Comparison of ENCODE assay signal across 10 mouse cellular contexts in genomic region chr8:25462492-25462891, GRCm38 (mm10).
DNase-seq lines count a peak whose midpoint lies in the region; ATAC-seq and TF ChIP-seq lines count a peak whose summit lies in the region.
"Had no signal": no experiment of that assay in that cellular context is flagged by ENCODE, and none has a peak within 500 bp of the region (broad histone marks: within the 10 kb centered on the region; RNA-seq: fewer than 3 reads in every experiment).

No protein-coding gene starts in this region.

- no peak overlapping the region for H3K4me3 ChIP-seq in kidney, embryonic 15.5 days (replicated peaks)
- no peak overlapping the region for H3K4me3 ChIP-seq in ES-E14 (ENCODE audit: insufficient read depth in 1 of 2, low read depth in 1 of 2, low read length in 2 of 2, poor library complexity in 1 of 2, severe bottlenecking in 1 of 2)
- no peak overlapping the region for H3K4me3 ChIP-seq in limb, embryonic 14.5 days (replicated peaks; ENCODE audit: low read length)
- H3K4me3 ChIP-seq in liver, embryonic 12.5 days, result no peak overlapping the region
- H3K4me3 ChIP-seq: midbrain, embryonic 12.5 days had no signal

- peaks cover 32% of the 10 kb centered on the region for H3K4me1 ChIP-seq in kidney, embryonic 15.5 days
- H3K4me1 ChIP-seq in ES-E14 (ENCODE audit: control insufficient read depth in 2 of 2, insufficient read depth in 2 of 2, low read length in 2 of 2, poor library complexity in 1 of 2), result peaks cover 2 to 26% of the 10 kb centered on the region in 2 experiments; a peak in 2 of 4 replicates
- H3K4me1 ChIP-seq in limb, embryonic 14.5 days (ENCODE audit: control insufficient read depth, insufficient read depth, low read length), result peaks cover 42% of the 10 kb centered on the region
- H3K4me1 ChIP-seq in liver, embryonic 12.5 days, result 0 out of 2 replicates have a peak, but pooled peaks cover 7% of the 10 kb centered on the region

- no peaks in the 10 kb centered on the region for H3K36me3 ChIP-seq in kidney, embryonic 15.5 days
- no peaks in the 10 kb centered on the region for H3K36me3 ChIP-seq in ES-E14 (ENCODE audit: control insufficient read depth, insufficient read depth, low read length, poor library complexity, severe bottlenecking)
- H3K36me3 ChIP-seq in limb, embryonic 14.5 days (ENCODE audit: control insufficient read depth, insufficient read depth, low read length), result no peaks in the 10 kb centered on the region
- no peaks in the 10 kb centered on the region for H3K36me3 ChIP-seq in liver, embryonic 12.5 days
- H3K36me3 ChIP-seq: midbrain, embryonic 12.5 days had no signal

- H3K4me2 ChIP-seq in kidney, embryonic 15.5 days, result no peak overlapping the region
- no peak overlapping the region for H3K4me2 ChIP-seq in limb, embryonic 14.5 days (replicated peaks; ENCODE audit: low read depth, low read length, severe bottlenecking)
- no peak overlapping the region for H3K4me2 ChIP-seq in liver, embryonic 12.5 days
- H3K4me2 ChIP-seq: liver, embryonic 11.5 days; midbrain, embryonic 12.5 days had no signal

- no peaks in the 10 kb centered on the region for H3K27me3 ChIP-seq in kidney, embryonic 15.5 days
- H3K27me3 ChIP-seq in limb, embryonic 14.5 days (ENCODE audit: control insufficient read depth, insufficient read depth, low read length), result no peaks in the 10 kb centered on the region
- no peaks in the 10 kb centered on the region for H3K27me3 ChIP-seq in liver, embryonic 12.5 days (replicated peaks)
- H3K27me3 ChIP-seq: midbrain, embryonic 12.5 days had no signal

- DNase-seq in kidney, postnatal 10 days, result no peak
- DNase-seq in ES-E14 (ENCODE audit: low read depth, low spot score) (peak; percentile 33), ZHBTc4 (ENCODE audit: low read depth, low spot score) (peak; percentile 66)
- no peak for DNase-seq in limb, embryonic 14.5 days (ENCODE audit: low spot score)
- no peak for DNase-seq in testis, postnatal 10 days (ENCODE audit: low spot score)
- DNase-seq: heart, postnatal 14 days had no signal

- no peak for TF ChIP-seq POLR2A in limb, embryonic 14.5 days (IDR thresholded peaks at IDR 0.05; ENCODE audit: borderline replicate concordance, extremely low read depth, insufficient read depth, insufficient read length)

- in situ Hi-C loops in ES-E14 (cut with MboI; ENCODE audit: low sequenced_read_pairs in 2 of 2, unreplicated experiment in 2 of 2), result no loop called here

- H3K27ac ChIP-seq in kidney, embryonic 15.5 days, result peak overlapping the region; percentile 7; the same call in 1 of the 2 replicates
- no peak overlapping the region for H3K27ac ChIP-seq in ES-E14 (ENCODE audit: insufficient read depth, low read depth, low read length, poor library complexity, severe bottlenecking)
- H3K27ac ChIP-seq in limb, embryonic 14.5 days (replicated peaks; ENCODE audit: low read depth, low read length), result 0 out of 2 replicates have a peak overlapping the region, but pooled peaks have one; percentile 43
- no peak overlapping the region for H3K27ac ChIP-seq in liver, embryonic 12.5 days
- H3K27ac ChIP-seq: midbrain, embryonic 12.5 days had no signal

- no peak for ATAC-seq in kidney, embryonic 15.5 days (replicated peaks; ENCODE audit: low FRiP score)
- ATAC-seq in limb, embryonic 14.5 days (ENCODE audit: low FRiP score, low read depth), result no peak
- no peak for ATAC-seq in liver, embryonic 12.5 days

- no peak overlapping the region for H3K9ac ChIP-seq in kidney, embryonic 15.5 days
- no peak overlapping the region for H3K9ac ChIP-seq in ES-E14 (ENCODE audit: insufficient read depth, low read depth, low read length, poor library complexity, severe bottlenecking)
- no peak overlapping the region for H3K9ac ChIP-seq in limb, embryonic 14.5 days (ENCODE audit: low read depth, low read length, severe bottlenecking)
- H3K9ac ChIP-seq in liver, embryonic 12.5 days, result no peak overlapping the region
- H3K9ac ChIP-seq: midbrain, embryonic 12.5 days had no signal

- 44% methylated on average over 4 of the region's 4 CpGs for WGBS in kidney, embryonic 15.5 days
- 40% methylated on average over 4 of the region's 4 CpGs for WGBS in limb, embryonic 14.5 days
- WGBS in liver, embryonic 12.5 days (ENCODE audit: insufficient replicate concordance), result 54% methylated on average over 4 of the region's 4 CpGs

- H3K9me3 ChIP-seq in kidney, embryonic 15.5 days (replicated peaks), result no peaks in the 10 kb centered on the region
- H3K9me3 ChIP-seq in ES-E14 (ENCODE audit: control insufficient read depth, insufficient read depth, low read depth, low read length), result no peaks in the 10 kb centered on the region
- no peaks in the 10 kb centered on the region for H3K9me3 ChIP-seq in limb, embryonic 14.5 days (ENCODE audit: control insufficient read depth, low read length)
- H3K9me3 ChIP-seq in liver, embryonic 12.5 days (replicated peaks), result no peaks in the 10 kb centered on the region
- H3K9me3 ChIP-seq: midbrain, embryonic 12.5 days had no signal

TF ChIP-seq in ES-E14, 5 proteins besides CTCF, POLR2A, EP300 and RAD21:
- TF ChIP-seq CHD2 (IDR thresholded peaks at IDR 0.05; ENCODE audit: low read depth, low read length), result no peak
- TF ChIP-seq HCFC1 (IDR thresholded peaks at IDR 0.05; ENCODE audit: borderline replicate concordance, insufficient read depth, low read length), result no peak
- no peak for TF ChIP-seq ZNF384 (IDR thresholded peaks at IDR 0.05; ENCODE audit: low read depth, low read length)
- no peak for TF ChIP-seq ZC3H11A (IDR thresholded peaks at IDR 0.05; ENCODE audit: borderline replicate concordance, low read depth, low read length)
- no peak for TF ChIP-seq MAFK (IDR thresholded peaks at IDR 0.05; ENCODE audit: insufficient read depth, low read depth, low read length)

Comparison
In these comparisons a context has a peak if more than half of its experiments do, and no peak if none do; other contexts are left out.
1. H3K27ac ChIP-seq: peak in kidney, embryonic 15.5 days (single experiment) and limb, embryonic 14.5 days (single experiment); none in ES-E14 (single experiment) and liver, embryonic 12.5 days (single experiment).
2. DNase-seq: peak in ES-E14 (single experiment) and ZHBTc4 (single experiment); none in kidney, postnatal 10 days (single experiment), limb, embryonic 14.5 days (single experiment) and testis, postnatal 10 days (single experiment).